Mouse (Mus musculus): Measurements from ENCODE around the gene Gm4981. TPM values are rescaled to one million over a fixed set of nuclear protein-coding genes. Genes with fewer than 3 reads are reported as not detected.
"Not testable (repeated sequence)": the region's sequence is repeated elsewhere in the genome, so short reads cannot be mapped to it uniquely, and the experiment has no call there.

Gm4981 gene
- 0.06 TPM in 1 of 2 replicates, not detected in the other for polyA plus RNA-seq (2012; rRNA removed)

- no peak for DNase-seq (ENCODE audit: low read depth)
Measured at GRCm38 (mm10) chr10:58236613-58237012, at the start of gene Gm4981. Gene Gm4981, minus strand, starts transcription at chr10:58236701.

- DNase-seq (ENCODE audit: low read depth): no peak
Measured at GRCm38 (mm10) chr10:58282238-58282637, 45.7 kb upstream of the Gm4981 start.

- DNase-seq (ENCODE audit: low read depth): no peak
Measured at GRCm38 (mm10) chr10:58258466-58258865, 22.0 kb upstream of the Gm4981 start.

GRCm38 (mm10) chr10:58255954-58256353, 19.5 kb upstream of the Gm4981 start:
- no peak for DNase-seq (ENCODE audit: low read depth)

- DNase-seq (ENCODE audit: low read depth): no peak
Measured at GRCm38 (mm10) chr10:58255213-58255892, 18.9 kb upstream of the Gm4981 start, which contains the start of gene Gcc2. Gene Gcc2, plus strand, starts transcription at chr10:58255497.

- no peak for DNase-seq (ENCODE audit: low read depth)
Measured at GRCm38 (mm10) chr10:58254635-58255175, 18.2 kb upstream of the Gm4981 start.

- DNase-seq (ENCODE audit: low read depth): no peak
Measured at GRCm38 (mm10) chr10:58249535-58249934, 13.0 kb upstream of the Gm4981 start.

GRCm38 (mm10) chr10:58238984-58239740, 2.7 kb upstream of the Gm4981 start:
- not testable (repeated sequence) for DNase-seq (ENCODE audit: low read depth)

- DNase-seq (ENCODE audit: low read depth): not testable (repeated sequence)
Measured at GRCm38 (mm10) chr10:58234985-58235384, 1.5 kb downstream of the Gm4981 start.

- not testable (repeated sequence) for DNase-seq (ENCODE audit: low read depth)
Measured at GRCm38 (mm10) chr10:58233740-58234121, 2.8 kb downstream of the Gm4981 start.

- not testable (repeated sequence) for DNase-seq (ENCODE audit: low read depth)
Measured at GRCm38 (mm10) chr10:58233054-58233739, 3.3 kb downstream of the Gm4981 start.

GRCm38 (mm10) chr10:58232641-58232969, 3.9 kb downstream of the Gm4981 start, which contains the start of gene Duxf3:
Gene Duxf3, minus strand, starts transcription at chr10:58232675.
- DNase-seq (ENCODE audit: low read depth): not testable (repeated sequence)

- not testable (repeated sequence) for DNase-seq (ENCODE audit: low read depth)
Measured at GRCm38 (mm10) chr10:58231779-58232640, 4.5 kb downstream of the Gm4981 start.

GRCm38 (mm10) chr10:58231088-58231487, 5.4 kb downstream of the Gm4981 start:
- DNase-seq (ENCODE audit: low read depth): not testable (repeated sequence)

GRCm38 (mm10) chr10:58230021-58230420, 6.5 kb downstream of the Gm4981 start:
- not testable (repeated sequence) for DNase-seq (ENCODE audit: low read depth)

GRCm38 (mm10) chr10:58227798-58228197, 8.7 kb downstream of the Gm4981 start:
- DNase-seq (ENCODE audit: low read depth): not testable (repeated sequence)

GRCm38 (mm10) chr10:58226357-58226756, 10.1 kb downstream of the Gm4981 start:
- DNase-seq (ENCODE audit: low read depth): not testable (repeated sequence)

GRCm38 (mm10) chr10:58224827-58225785, 11.4 kb downstream of the Gm4981 start, which contains the start of gene AW822073:
Gene AW822073, minus strand, starts transcription at chr10:58224930.
- not testable (repeated sequence) for DNase-seq (ENCODE audit: low read depth)

GRCm38 (mm10) chr10:58223972-58224805, 12.3 kb downstream of the Gm4981 start:
- DNase-seq (ENCODE audit: low read depth): not testable (repeated sequence)
